Mouse (Mus musculus): ENCODE measurements around the gene Mrvi1. TPM values are rescaled to one million over a fixed set of nuclear protein-coding genes. Genes with fewer than 3 reads are reported as not detected.

Gene Mrvi1
- total and polyA plus RNA-seq, 3 experiments = 0.11 TPM; not detected in 2

- H3K4me2 ChIP-seq (ENCODE audit: insufficient read depth, low read depth, poor library complexity, severe bottlenecking) = no peak overlapping the region
- H3K4me1 ChIP-seq (ENCODE audit: control insufficient read depth in 1 of 2, insufficient read depth in 2 of 2) = peaks cover 0 to 1% of the 10 kb centered on the region in 2 experiments; a peak in 1 of 4 replicates
- no peak for TF ChIP-seq MEF2A (IDR thresholded peaks at IDR 0.05; ENCODE audit: borderline replicate concordance, low read depth, low read length)
- no peak for TF ChIP-seq NRF1 (IDR thresholded peaks at IDR 0.05; ENCODE audit: low read depth, low read length)
- no peak for TF ChIP-seq SIN3A (IDR thresholded peaks at IDR 0.05; ENCODE audit: low read length)
- no peak for TF ChIP-seq MAFK (IDR thresholded peaks at IDR 0.05; ENCODE audit: insufficient replicate concordance, low read length)
- TF ChIP-seq KAT2A (IDR thresholded peaks at IDR 0.05; ENCODE audit: insufficient replicate concordance, low read length) = no peak
- no peak for TF ChIP-seq ZNF384 (IDR thresholded peaks at IDR 0.05; ENCODE audit: low read depth, low read length)
- TF ChIP-seq GABPA (IDR thresholded peaks at IDR 0.05; ENCODE audit: insufficient replicate concordance, low read depth, low read length) = no peak
- TF ChIP-seq SMC3 (IDR thresholded peaks at IDR 0.05; ENCODE audit: low read depth, low read length) = no peak
- TF ChIP-seq NELFE (IDR thresholded peaks at IDR 0.05; ENCODE audit: low read depth, low read length) = no peak
- TF ChIP-seq USF2 (conservative IDR thresholded peaks at IDR 0.05; ENCODE audit: low read depth, low read length) = no peak
- no peak for TF ChIP-seq USF1 (IDR thresholded peaks at IDR 0.05; ENCODE audit: low read depth, low read length)
- TF ChIP-seq EP300 (IDR thresholded peaks at IDR 0.05; ENCODE audit: low read length) = no peak
- TF ChIP-seq HCFC1 (IDR thresholded peaks at IDR 0.05; ENCODE audit: low read depth, low read length) = no peak
- no peak for TF ChIP-seq E2F4 (IDR thresholded peaks at IDR 0.05; ENCODE audit: insufficient replicate concordance, low read depth, low read length)
- TF ChIP-seq CHD1 (IDR thresholded peaks at IDR 0.05; ENCODE audit: low read depth, low read length) = no peak
- TF ChIP-seq IRF4 (IDR thresholded peaks at IDR 0.05; ENCODE audit: low read depth, low read length) = no peak
- no peak for TF ChIP-seq MYC (IDR thresholded peaks at IDR 0.05; ENCODE audit: low read depth, low read length)
- no peak for TF ChIP-seq TBP (conservative IDR thresholded peaks at IDR 0.05; ENCODE audit: low read depth, low read length)
- TF ChIP-seq TCF12 (IDR thresholded peaks at IDR 0.05; ENCODE audit: low read depth, low read length) = no peak
- H3K27ac ChIP-seq (ENCODE audit: insufficient read depth, low read depth) = no peak overlapping the region
- in situ Hi-C loops (cut with MboI; ENCODE audit: low pct_ligation_motif_present, low pct_unique_long_range_greater_than_20kb, low sequenced_read_pairs) = no loop called here
- H3K36me3 ChIP-seq (replicated peaks in 1 of 2; ENCODE audit: control insufficient read depth in 1 of 2, insufficient read depth in 1 of 2, low read length in 1 of 2) = peaks cover 19 to 46% of the 10 kb centered on the region in 2 experiments
- H3K9me3 ChIP-seq (replicated peaks; ENCODE audit: low read length) = no peaks in the 10 kb centered on the region
- H3K9ac ChIP-seq (ENCODE audit: insufficient read depth, low read depth) = no peak overlapping the region
- dilution Hi-C loops (cut with MboI; ENCODE audit: extremely low pct_ligation_motif_present, extremely low pct_unique_long_range_greater_than_20kb, low sequenced_read_pairs) = no loop called here
- no peak overlapping the region for H3K4me3 ChIP-seq (replicated peaks in 1 of 3; ENCODE audit: low read depth in 2 of 3, low read length in 2 of 3, poor library complexity in 1 of 3)
- no peaks in the 10 kb centered on the region; the same call in 1 of the 2 replicates for H3K79me2 ChIP-seq (replicated peaks; ENCODE audit: control insufficient read depth, extremely low read depth, insufficient read depth, poor library complexity, severe bottlenecking)
- no peaks in the 10 kb centered on the region for H3K27me3 ChIP-seq (replicated peaks)
- DNase-seq (ENCODE audit: extremely low read depth) = no peak
These were observed 147.7 kb downstream of the Mrvi1 start for GRCm38 (mm10) chr7:110834522-110834921.

GRCm38 (mm10) chr7:110834018-110834417 lies 148.2 kb downstream of the Mrvi1 start:
- in situ Hi-C loops (cut with MboI; ENCODE audit: low pct_ligation_motif_present, low pct_unique_long_range_greater_than_20kb, low sequenced_read_pairs) (no loop called here), dilution Hi-C loops (cut with MboI; ENCODE audit: extremely low pct_ligation_motif_present, extremely low pct_unique_long_range_greater_than_20kb, low sequenced_read_pairs) (no loop called here)
- no peak for DNase-seq (ENCODE audit: extremely low read depth)
- Histone ChIP-seq H3K79me2 (replicated peaks; ENCODE audit: control insufficient read depth, extremely low read depth, insufficient read depth, poor library complexity, severe bottlenecking) (no peaks in the 10 kb centered on the region; the same call in 1 of the 2 replicates), H3K27ac (ENCODE audit: insufficient read depth, low read depth) (no peak overlapping the region), H3K27me3 (replicated peaks) (no peaks in the 10 kb centered on the region), H3K4me3 (replicated peaks in 1 of 3; ENCODE audit: low read depth in 2 of 3, low read length in 2 of 3, poor library complexity in 1 of 3) (no peak overlapping the region), H3K9ac (ENCODE audit: insufficient read depth, low read depth) (no peak overlapping the region), H3K9me3 (replicated peaks; ENCODE audit: low read length) (no peaks in the 10 kb centered on the region), H3K4me2 (ENCODE audit: insufficient read depth, low read depth, poor library complexity, severe bottlenecking) (no peak overlapping the region), H3K4me1 (ENCODE audit: control insufficient read depth in 1 of 2, insufficient read depth in 2 of 2) (no peaks in the 10 kb centered on the region), H3K36me3 (replicated peaks in 1 of 2; ENCODE audit: control insufficient read depth in 1 of 2, insufficient read depth in 1 of 2, low read length in 1 of 2) (peaks cover 22 to 50% of the 10 kb centered on the region in 2 experiments)
- TF ChIP-seq JUND (conservative IDR thresholded peaks at IDR 0.05; ENCODE audit: low read depth, low read length) (no peak), MAZ (IDR thresholded peaks at IDR 0.05; ENCODE audit: low read depth, low read length) (no peak), E2F4 (IDR thresholded peaks at IDR 0.05; ENCODE audit: insufficient replicate concordance, low read depth, low read length) (no peak), MEF2A (IDR thresholded peaks at IDR 0.05; ENCODE audit: borderline replicate concordance, low read depth, low read length) (no peak), BHLHE40 (IDR thresholded peaks at IDR 0.05; ENCODE audit: low read depth, low read length) (no peak), RCOR1 (conservative IDR thresholded peaks at IDR 0.05; ENCODE audit: low read depth, low read length) (no peak), CHD1 (IDR thresholded peaks at IDR 0.05; ENCODE audit: low read depth, low read length) (no peak), KAT2A (IDR thresholded peaks at IDR 0.05; ENCODE audit: insufficient replicate concordance, low read length) (no peak), CTCF (conservative IDR thresholded peaks at IDR 0.05 in 1 of 2, IDR thresholded peaks at IDR 0.05 in 1 of 2; ENCODE audit: low read depth in 2 of 2, low read length in 2 of 2) (no peak), UBTF (IDR thresholded peaks at IDR 0.05; ENCODE audit: low read depth, low read length) (no peak), TBP (conservative IDR thresholded peaks at IDR 0.05; ENCODE audit: low read depth, low read length) (no peak), POLR2A (IDR thresholded peaks at IDR 0.05; ENCODE audit: low read depth, low read length) (no peak), MXI1 (IDR thresholded peaks at IDR 0.05; ENCODE audit: low read depth, low read length) (no peak), ZMIZ1 (IDR thresholded peaks at IDR 0.05; ENCODE audit: low read depth, low read length) (no peak), SIN3A (IDR thresholded peaks at IDR 0.05; ENCODE audit: low read length) (no peak), GABPA (IDR thresholded peaks at IDR 0.05; ENCODE audit: insufficient replicate concordance, low read depth, low read length) (no peak), NRF1 (IDR thresholded peaks at IDR 0.05; ENCODE audit: low read depth, low read length) (no peak)

Data from CH12.LX (cell line).